Mouse (Mus musculus) neural tube, embryonic 11.5 days (tissue): Measurements from ENCODE around the gene Mindy1. TPM values are rescaled to one million over a fixed set of nuclear protein-coding genes. Genes with fewer than 3 reads are reported as not detected.
"Not testable (repeated sequence)": the region's sequence is repeated elsewhere in the genome, so short reads cannot be mapped to it uniquely, and the experiment has no call there.

ENCODE experiments used
- ATAC-seq: fragments of 200-750 bp; cut with Nextera tagmentation; 2 replicates; pipeline ENCODE4 v1.8.0; 2017; ENCODE audit warnings: moderate number of reproducible peaks, mild to moderate bottlenecking, moderate TSS enrichment, moderate library complexity; ENCODE audit not compliant: insufficient read depth, low FRiP score, low TSS enrichment
- DNase-seq: peaks from one replicate; pipeline ENCODE4 v3.0.0-alpha.2; 2015; ENCODE audit warnings: low spot score
- H3K27ac ChIP-seq: fragments of 300-500 bp; sonication (generic); 2 replicates; pipeline ENCODE4 v1.5.1; 2014; ENCODE audit warnings: low read depth, mild to moderate bottlenecking, low read length
- H3K27me3 ChIP-seq: fragments of 300-500 bp; sonication (generic); 2 replicates; pipeline ENCODE4 v1.6.1; 2014; ENCODE audit warnings: mild to moderate bottlenecking, low read length, mixed read lengths; ENCODE audit not compliant: control insufficient read depth, insufficient read depth
- H3K36me3 ChIP-seq: fragments of 300-500 bp; sonication (generic); 2 replicates; pipeline ENCODE4 v1.6.1; 2014; ENCODE audit warnings: mild to moderate bottlenecking, low read length, moderate library complexity, mixed read lengths; ENCODE audit not compliant: control insufficient read depth, insufficient read depth
- H3K4me1 ChIP-seq: fragments of 300-500 bp; sonication (generic); 2 replicates; pipeline ENCODE4 v1.6.1; 2014; ENCODE audit warnings: low read length, mixed read lengths; ENCODE audit not compliant: control insufficient read depth, insufficient read depth
- H3K4me2 ChIP-seq: fragments of 300-500 bp; sonication (generic); 2 replicates; pipeline ENCODE4 v1.6.1; 2014; ENCODE audit warnings: low read depth, mild to moderate bottlenecking, moderate library complexity
- H3K4me3 ChIP-seq: fragments of 300-500 bp; sonication (generic); 2 replicates; pipeline ENCODE4 v1.5.1; 2014; ENCODE audit warnings: low read depth, low read length
- H3K9ac ChIP-seq: fragments of 300-500 bp; sonication (generic); 2 replicates; pipeline ENCODE4 v1.6.1; 2014; ENCODE audit warnings: mild to moderate bottlenecking, low read length
- H3K9me3 ChIP-seq: fragments of 300-500 bp; sonication (generic); 2 replicates; pipeline ENCODE4 v1.6.1; 2016; ENCODE audit warnings: low read length; ENCODE audit not compliant: control insufficient read depth
- WGBS: fragments of 180-500 bp; shearing (Covaris S2); extraction: QIAGEN DNeasy Blood & Tissue Kit; methylation state at CpG from one replicate; pipeline ENCODE4 v1.1.7; 2014; 5-methylcytosine and 5-hydroxymethylcytosine counted together
- polyA plus RNA-seq: library from polyadenylated mRNA; unstranded; fragments of >200 nt; fragmentation: Nextera tagmentation; extraction: Ambion mirVana; gene quantifications from 2 replicates; pipeline ENCODE4 v1.2.1, GENCODE M21; 2014

The Mindy1 gene
- polyA plus RNA-seq, 1 experiment from 2014 or later, result 48.1 TPM

GRCm38 (mm10) chr3:95337345-95337744 is 56.2 kb downstream of the Mindy1 start:
- DNase-seq (no peak), ATAC-seq (no peak)
- Histone ChIP-seq H3K4me3 (no peak overlapping the region), H3K27me3 (no peaks in the 10 kb centered on the region), H3K36me3 (peaks cover 27% of the 10 kb centered on the region), H3K27ac (no peak overlapping the region), H3K9ac (no peak overlapping the region), H3K4me1 (no peaks in the 10 kb centered on the region), H3K4me2 (no peak overlapping the region), H3K9me3 (no peaks in the 10 kb centered on the region)
- 97% methylated on average over 4 of the region's 4 CpGs for WGBS

- H3K9me3 ChIP-seq, result no peaks in the 10 kb centered on the region
- ATAC-seq, result no peak
- H3K36me3 ChIP-seq, result peaks cover 31% of the 10 kb centered on the region
- no peak for DNase-seq
- no peak overlapping the region for H3K4me2 ChIP-seq
- H3K27me3 ChIP-seq, result no peaks in the 10 kb centered on the region
- WGBS, result 91% methylated on average over 4 of the region's 4 CpGs
- no peak overlapping the region for H3K4me3 ChIP-seq
- no peak overlapping the region for H3K9ac ChIP-seq
- no peak overlapping the region for H3K27ac ChIP-seq
- no peaks in the 10 kb centered on the region for H3K4me1 ChIP-seq
These were observed 57.1 kb downstream of the Mindy1 start for GRCm38 (mm10) chr3:95338251-95338650.

- not testable (repeated sequence) for H3K27ac ChIP-seq, H3K9ac ChIP-seq, H3K27me3 ChIP-seq, H3K4me3 ChIP-seq, H3K9me3 ChIP-seq, DNase-seq, ATAC-seq, H3K4me2 ChIP-seq, H3K4me1 ChIP-seq
- WGBS, result 95% methylated on average over 9 of the region's 9 CpGs
- H3K36me3 ChIP-seq, result peaks cover 28% of the 10 kb centered on the region
These were observed 62.3 kb downstream of the Mindy1 start for GRCm38 (mm10) chr3:95343356-95344000.

Other genes starting within 250 kb of the Mindy1 start
- gene Psmd4, start 238.7 kb upstream of the Mindy1 start, polyA plus RNA-seq, result 315 and 321 TPM in 2 replicates
- 12.3 and 13.4 TPM in 2 replicates for gene Pip5k1a, start 174.4 kb upstream of the Mindy1 start, polyA plus RNA-seq
- gene Vps72, start 170.3 kb upstream of the Mindy1 start, polyA plus RNA-seq, result 243 and 248 TPM in 2 replicates
- gene Tmod4, start 156.9 kb upstream of the Mindy1 start, polyA plus RNA-seq, result 0.57 and 1.0 TPM in 2 replicates
- 85.0 and 89.6 TPM in 2 replicates for gene Scnm1, start 147.3 kb upstream of the Mindy1 start, polyA plus RNA-seq
- gene Lysmd1, start 147.3 kb upstream of the Mindy1 start, polyA plus RNA-seq, result 15.5 and 17.9 TPM in 2 replicates
- 1.4 and 1.5 TPM in 2 replicates for gene Tnfaip8l2, start 139.0 kb upstream of the Mindy1 start, polyA plus RNA-seq
- gene Sema6c, start 120.9 kb upstream of the Mindy1 start, polyA plus RNA-seq, result 22.5 and 24.4 TPM in 2 replicates
- 4.7 and 4.8 TPM in 2 replicates for gene Gabpb2, start 63.4 kb upstream of the Mindy1 start, polyA plus RNA-seq
- 104 and 109 TPM in 2 replicates for gene Cdc42se1, start 52.6 kb upstream of the Mindy1 start, polyA plus RNA-seq
- gene Mllt11, start 49.2 kb upstream of the Mindy1 start, polyA plus RNA-seq, result 173 and 176 TPM in 2 replicates
- 0.33 TPM in 1 of 2 replicates, not detected in the other for gene Gm128, start 39.7 kb upstream of the Mindy1 start, polyA plus RNA-seq
- gene Bnipl, start 30.2 kb upstream of the Mindy1 start, polyA plus RNA-seq, result 0.31 and 0.54 TPM in 2 replicates
- gene Prune1, start 731 bp downstream of the Mindy1 start, polyA plus RNA-seq, result 32.4 and 32.9 TPM in 2 replicates
- gene Anxa9, start 25.8 kb downstream of the Mindy1 start, polyA plus RNA-seq, result 1.2 TPM in 2 replicates
- gene Cers2, start 33.4 kb downstream of the Mindy1 start, polyA plus RNA-seq, result 107 and 109 TPM in 2 replicates
- gene Setdb1, start 75.9 kb downstream of the Mindy1 start, polyA plus RNA-seq, result 67.1 and 68.7 TPM in 2 replicates
- gene 4930558C23Rik, start 121.5 kb downstream of the Mindy1 start, polyA plus RNA-seq, result not detected in 2 replicates
- 23.4 and 27.2 TPM in 2 replicates for gene Arnt, start 153.0 kb downstream of the Mindy1 start, polyA plus RNA-seq
- 7.3 and 8.4 TPM in 2 replicates for gene Ctsk, start 217.9 kb downstream of the Mindy1 start, polyA plus RNA-seq
- gene Ctss, start 245.4 kb downstream of the Mindy1 start, polyA plus RNA-seq, result 8.3 and 8.8 TPM in 2 replicates